Mouse (Mus musculus): ENCODE data around the gene Hyal3. TPM values are rescaled to one million over a fixed set of nuclear protein-coding genes. Genes with fewer than 3 reads are reported as not detected.
"Not testable (repeated sequence)": the region's sequence is repeated elsewhere in the genome, so short reads cannot be mapped to it uniquely, and the experiment has no call there.

The Hyal3 gene
- polyA plus RNA-seq, 1 experiment from 2014 or later = 0.96 TPM

- Histone ChIP-seq H3K27me3 (ENCODE audit: control insufficient read depth, insufficient read depth, low read length) (no peaks in the 10 kb centered on the region), H3K27ac (peak overlapping the region; percentile 73), H3K9me3 (ENCODE audit: control insufficient read depth, low read length) (no peaks in the 10 kb centered on the region), H3K36me3 (replicated peaks; ENCODE audit: control insufficient read depth, insufficient read depth) (peaks cover 53% of the 10 kb centered on the region), H3K4me3 (replicated peaks; ENCODE audit: low read length) (peak overlapping the region; percentile 82), H3K4me1 (replicated peaks; ENCODE audit: control insufficient read depth, insufficient read depth, low read length) (peaks cover 38% of the 10 kb centered on the region), H3K9ac (peak overlapping the region; percentile 87), H3K4me2 (replicated peaks) (peak overlapping the region; percentile 83)
- under 1% methylated on average over 41 of the region's 41 CpGs for WGBS
- ATAC-seq (ENCODE audit: low FRiP score) (peak; percentile 86), DNase-seq (ENCODE audit: low spot score) (peak; percentile 88)
Observed at GRCm38 (mm10) chr9:107568331-107569261, 12.0 kb upstream of the Hyal3 start.

DNA sequence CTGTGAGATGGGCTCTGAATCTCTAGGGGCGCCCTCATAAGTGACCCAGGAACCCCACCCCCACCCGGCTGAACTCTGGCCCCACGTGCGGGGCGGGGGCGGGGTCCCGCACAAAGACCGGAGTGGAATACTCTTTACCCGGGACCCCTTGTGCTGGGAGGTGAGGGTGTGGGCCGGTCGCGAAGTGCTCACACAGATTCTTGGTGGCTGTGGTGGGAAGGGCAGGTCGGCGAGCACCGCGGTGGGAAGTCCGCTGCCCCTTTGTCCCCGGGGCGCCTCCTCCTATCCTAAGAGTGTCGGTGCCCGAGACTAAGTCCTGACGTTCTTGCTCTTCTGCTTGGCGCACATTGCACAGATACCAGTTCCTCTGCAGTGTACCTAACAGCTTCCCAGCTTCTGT is 11.3 kb upstream of the Hyal3 start:
- peak overlapping the region; percentile 73 for H3K27ac ChIP-seq
- peak overlapping the region; percentile 87 for H3K9ac ChIP-seq
- peaks cover 33% of the 10 kb centered on the region for H3K4me1 ChIP-seq (replicated peaks; ENCODE audit: control insufficient read depth, insufficient read depth, low read length)
- H3K27me3 ChIP-seq (ENCODE audit: control insufficient read depth, insufficient read depth, low read length) = no peaks in the 10 kb centered on the region
- peak; percentile 28 for ATAC-seq (ENCODE audit: low FRiP score)
- 0% methylated on average over 23 of the region's 23 CpGs for WGBS
- no peaks in the 10 kb centered on the region for H3K9me3 ChIP-seq (ENCODE audit: control insufficient read depth, low read length)
- peaks cover 56% of the 10 kb centered on the region for H3K36me3 ChIP-seq (replicated peaks; ENCODE audit: control insufficient read depth, insufficient read depth)
- H3K4me3 ChIP-seq (replicated peaks; ENCODE audit: low read length) = peak overlapping the region; percentile 82
- H3K4me2 ChIP-seq (replicated peaks) = peak overlapping the region; percentile 83
- no peak for DNase-seq (ENCODE audit: low spot score)

DNA sequence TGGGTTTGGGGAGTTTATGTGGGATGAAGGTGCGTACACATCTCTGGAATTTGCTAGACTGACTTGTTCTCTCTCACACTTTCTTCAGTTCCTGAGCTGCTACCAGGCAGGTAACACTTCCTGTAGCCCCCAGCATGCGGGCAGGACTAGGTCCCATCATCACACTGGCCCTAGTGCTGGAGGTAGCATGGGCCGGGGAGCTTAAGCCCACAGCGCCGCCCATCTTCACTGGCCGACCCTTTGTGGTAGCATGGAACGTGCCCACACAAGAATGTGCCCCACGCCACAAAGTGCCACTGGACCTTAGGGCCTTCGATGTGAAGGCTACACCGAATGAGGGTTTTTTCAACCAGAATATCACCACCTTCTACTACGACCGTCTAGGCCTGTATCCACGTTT is 10.6 kb upstream of the Hyal3 start:
- H3K9ac ChIP-seq = peak overlapping the region; percentile 87
- DNase-seq (ENCODE audit: low spot score) (no peak), ATAC-seq (ENCODE audit: low FRiP score) (no peak)
- no peaks in the 10 kb centered on the region for H3K9me3 ChIP-seq (ENCODE audit: control insufficient read depth, low read length)
- WGBS = 52% methylated on average over 13 of the region's 13 CpGs
- H3K4me2 ChIP-seq (replicated peaks) = peak overlapping the region; percentile 83
- H3K27me3 ChIP-seq (ENCODE audit: control insufficient read depth, insufficient read depth, low read length) = no peaks in the 10 kb centered on the region
- H3K4me3 ChIP-seq (replicated peaks; ENCODE audit: low read length) = peak overlapping the region; percentile 82
- H3K36me3 ChIP-seq (replicated peaks; ENCODE audit: control insufficient read depth, insufficient read depth) = peaks cover 61% of the 10 kb centered on the region
- H3K4me1 ChIP-seq (replicated peaks; ENCODE audit: control insufficient read depth, insufficient read depth, low read length) = peaks cover 33% of the 10 kb centered on the region
- H3K27ac ChIP-seq = peak overlapping the region; percentile 73

- no peaks in the 10 kb centered on the region for H3K9me3 ChIP-seq (ENCODE audit: control insufficient read depth, low read length)
- peaks cover 33% of the 10 kb centered on the region for H3K4me1 ChIP-seq (replicated peaks; ENCODE audit: control insufficient read depth, insufficient read depth, low read length)
- DNase-seq (ENCODE audit: low spot score) (no peak), ATAC-seq (ENCODE audit: low FRiP score) (no peak)
- no peak overlapping the region for H3K27ac ChIP-seq
- H3K4me3 ChIP-seq (replicated peaks; ENCODE audit: low read length) = peak overlapping the region; percentile 82; the same call in 1 of the 2 replicates
- peaks cover 52% of the 10 kb centered on the region for H3K36me3 ChIP-seq (replicated peaks; ENCODE audit: control insufficient read depth, insufficient read depth)
- peak overlapping the region; percentile 83 for H3K4me2 ChIP-seq (replicated peaks)
- H3K27me3 ChIP-seq (ENCODE audit: control insufficient read depth, insufficient read depth, low read length) = no peaks in the 10 kb centered on the region
- WGBS = 94% methylated on average over 21 of the region's 21 CpGs
- peak overlapping the region; percentile 87; the same call in 1 of the 2 replicates for H3K9ac ChIP-seq
Observed at GRCm38 (mm10) chr9:107570845-107571244, 9.8 kb upstream of the Hyal3 start.

- Histone ChIP-seq H3K27me3 (ENCODE audit: control insufficient read depth, insufficient read depth, low read length) (no peaks in the 10 kb centered on the region), H3K4me3 (replicated peaks; ENCODE audit: low read length) (no peak overlapping the region), H3K4me1 (replicated peaks; ENCODE audit: control insufficient read depth, insufficient read depth, low read length) (peaks cover 33% of the 10 kb centered on the region), H3K4me2 (replicated peaks) (peak overlapping the region; percentile 83; the same call in 1 of the 2 replicates), H3K36me3 (replicated peaks; ENCODE audit: control insufficient read depth, insufficient read depth) (peaks cover 44% of the 10 kb centered on the region), H3K27ac (no peak overlapping the region), H3K9me3 (ENCODE audit: control insufficient read depth, low read length) (no peaks in the 10 kb centered on the region), H3K9ac (no peak overlapping the region)
- 95% methylated on average over 22 of the region's 22 CpGs for WGBS
- DNase-seq (ENCODE audit: low spot score) = no peak
- ATAC-seq (ENCODE audit: low FRiP score) = no peak
Observed at GRCm38 (mm10) chr9:107571534-107572326, 8.9 kb upstream of the Hyal3 start.

- no peak overlapping the region for H3K27ac ChIP-seq
- no peak overlapping the region for H3K4me3 ChIP-seq (replicated peaks; ENCODE audit: low read length)
Observed at GRCm38 (mm10) chr9:107572327-107572662, 8.3 kb upstream of the Hyal3 start.

GRCm38 (mm10) chr9:107573774-107574173 is 6.8 kb upstream of the Hyal3 start:
- H3K36me3 ChIP-seq (replicated peaks; ENCODE audit: control insufficient read depth, insufficient read depth) = peaks cover 44% of the 10 kb centered on the region
- ATAC-seq (ENCODE audit: low FRiP score); H3K9ac ChIP-seq; H3K4me2 ChIP-seq (replicated peaks); H3K9me3 ChIP-seq (ENCODE audit: control insufficient read depth, low read length); H3K27ac ChIP-seq; H3K27me3 ChIP-seq (ENCODE audit: control insufficient read depth, insufficient read depth, low read length); H3K4me3 ChIP-seq (replicated peaks; ENCODE audit: low read length); DNase-seq (ENCODE audit: low spot score): not testable (repeated sequence)
- H3K4me1 ChIP-seq (replicated peaks; ENCODE audit: control insufficient read depth, insufficient read depth, low read length) = peaks cover 22% of the 10 kb centered on the region
- 79% methylated on average over 6 of the region's 6 CpGs for WGBS

More at GRCm38 (mm10) chr9:107572327-107572662, 8.3 kb upstream of the Hyal3 start:
- peaks cover 44% of the 10 kb centered on the region for H3K36me3 ChIP-seq (replicated peaks; ENCODE audit: control insufficient read depth, insufficient read depth)
- no peak overlapping the region for H3K9ac ChIP-seq
- H3K27me3 ChIP-seq (ENCODE audit: control insufficient read depth, insufficient read depth, low read length) = no peaks in the 10 kb centered on the region
- H3K9me3 ChIP-seq (ENCODE audit: control insufficient read depth, low read length) = no peaks in the 10 kb centered on the region
- no peak overlapping the region for H3K4me2 ChIP-seq (replicated peaks)
- DNase-seq (ENCODE audit: low spot score) (no peak), ATAC-seq (ENCODE audit: low FRiP score) (no peak)
- 98% methylated on average over 2 of the region's 2 CpGs for whole genome bisulfite sequencing
- H3K4me1 ChIP-seq (replicated peaks; ENCODE audit: control insufficient read depth, insufficient read depth, low read length) = peaks cover 32% of the 10 kb centered on the region

DNA sequence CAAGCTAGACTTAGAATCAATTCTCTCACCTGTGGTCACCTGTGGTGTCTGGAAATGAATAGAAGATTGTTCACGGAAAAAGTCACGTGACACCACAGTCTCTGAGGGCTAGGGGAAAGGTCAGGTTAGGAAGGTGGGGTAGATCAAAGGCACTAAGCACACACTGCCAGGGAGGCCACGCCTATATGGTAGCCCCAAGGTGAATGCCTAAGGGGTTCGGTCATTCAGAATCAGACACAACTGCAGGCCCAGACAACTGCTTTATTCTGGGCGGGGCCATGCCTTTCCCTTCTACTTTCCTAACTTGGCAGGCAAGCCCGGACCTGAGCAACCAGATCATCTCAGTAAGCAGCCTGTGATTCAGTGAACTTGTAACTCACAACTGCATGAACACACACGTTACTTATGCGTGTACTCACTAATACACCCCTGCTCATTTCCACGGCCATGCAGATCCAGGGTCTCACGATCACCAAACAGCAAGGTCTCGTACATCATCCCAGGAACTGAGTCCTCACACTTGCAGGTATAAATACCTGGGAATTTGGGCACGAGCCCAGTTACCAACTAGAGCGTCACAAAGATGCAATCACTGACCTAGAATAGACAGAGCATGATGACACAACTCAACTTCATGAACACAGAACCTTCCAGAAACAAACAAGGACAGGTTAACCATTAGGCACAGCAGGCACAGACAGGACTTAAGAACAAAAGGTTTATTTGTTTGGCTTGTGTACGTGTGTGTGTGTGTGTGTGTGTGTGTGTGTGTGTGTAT is 4.8 kb upstream of the Hyal3 start:
- peaks cover 19% of the 10 kb centered on the region for H3K4me1 ChIP-seq (replicated peaks; ENCODE audit: control insufficient read depth, insufficient read depth, low read length)
- no peaks in the 10 kb centered on the region for H3K9me3 ChIP-seq (ENCODE audit: control insufficient read depth, low read length)
- H3K36me3 ChIP-seq (replicated peaks; ENCODE audit: control insufficient read depth, insufficient read depth) = peaks cover 39% of the 10 kb centered on the region
- no peak overlapping the region for H3K4me3 ChIP-seq (replicated peaks; ENCODE audit: low read length)
- no peaks in the 10 kb centered on the region for H3K27me3 ChIP-seq (ENCODE audit: control insufficient read depth, insufficient read depth, low read length)
- ATAC-seq (ENCODE audit: low FRiP score) (no peak), DNase-seq (ENCODE audit: low spot score) (no peak)
- no peak overlapping the region for H3K4me2 ChIP-seq (replicated peaks)
- WGBS = 89% methylated on average over 14 of the region's 14 CpGs
- H3K9ac ChIP-seq = no peak overlapping the region
- H3K27ac ChIP-seq = no peak overlapping the region

All from hindbrain, embryonic 14.5 days (tissue).